Mouse (Mus musculus): ENCODE results near the gene Islr2.

The Islr2 gene

GRCm38 (mm10) chr9:58150733-58151361 is 53.3 kb downstream of the Islr2 start:
- peak; percentile 15 for DNase-seq

GRCm38 (mm10) chr9:58148806-58149205 is 55.3 kb downstream of the Islr2 start:
- no peak for DNase-seq

All from kidney, adult 9 months (tissue).